Mouse (Mus musculus) heart, embryonic 15.5 days (tissue): ENCODE data around the gene Tcaf1. TPM values are rescaled to one million over a fixed set of nuclear protein-coding genes. Genes with fewer than 3 reads are reported as not detected.

Experiments
- ATAC-seq: fragments of 200-750 bp; cut with Nextera tagmentation; replicated peaks from 2 replicates; pipeline ENCODE4 v1.8.0; 2017; ENCODE audit warnings: low read depth, moderate TSS enrichment; ENCODE audit not compliant: insufficient number of reproducible peaks, insufficient read depth, low FRiP score
- H3K27ac ChIP-seq: fragments of 300-500 bp; sonication (generic); 2 replicates; pipeline ENCODE4 v1.5.1; 2015; ENCODE audit warnings: mild to moderate bottlenecking, inconsistent platforms
- H3K27me3 ChIP-seq: fragments of 300-500 bp; sonication (generic); 2 replicates; pipeline ENCODE4 v1.6.1; 2015; ENCODE audit warnings: inconsistent platforms
- H3K36me3 ChIP-seq: fragments of 300-500 bp; sonication (generic); 2 replicates; pipeline ENCODE4 v1.6.1; 2015; ENCODE audit warnings: mild to moderate bottlenecking, inconsistent platforms
- H3K4me1 ChIP-seq: fragments of 300-500 bp; sonication (generic); replicated peaks from 2 replicates; pipeline ENCODE4 v1.6.1; 2015; ENCODE audit warnings: inconsistent platforms
- H3K4me2 ChIP-seq: fragments of 300-500 bp; sonication (generic); 2 replicates; pipeline ENCODE4 v1.6.1; 2015; ENCODE audit warnings: inconsistent platforms, mild to moderate bottlenecking, moderate library complexity
- H3K4me3 ChIP-seq: fragments of 300-500 bp; sonication (generic); 2 replicates; pipeline ENCODE4 v1.5.1; 2015; ENCODE audit warnings: mild to moderate bottlenecking, inconsistent platforms
- H3K9ac ChIP-seq: fragments of 300-500 bp; sonication (generic); 2 replicates; pipeline ENCODE4 v1.6.1; 2015; ENCODE audit warnings: mild to moderate bottlenecking, inconsistent platforms
- H3K9me3 ChIP-seq: fragments of 300-500 bp; sonication (generic); replicated peaks from 2 replicates; pipeline ENCODE4 v1.6.1; 2016; ENCODE audit warnings: inconsistent platforms
- WGBS: fragments of 180-500 bp; shearing (Covaris S2); methylation state at CpG from one replicate; pipeline ENCODE4 v1.1.7; 2015; ENCODE audit warnings: mixed read lengths; 5-methylcytosine and 5-hydroxymethylcytosine counted together
- polyA plus RNA-seq: library from polyadenylated mRNA; unstranded; fragments of >200 nt; fragmentation: Nextera tagmentation; extraction: Ambion mirVana; gene quantifications from 2 replicates; pipeline ENCODE4 v1.2.1, GENCODE M21; 2015

The Tcaf1 gene
- 41.4 and 48.0 TPM in 2 replicates for polyA plus RNA-seq

DNA sequence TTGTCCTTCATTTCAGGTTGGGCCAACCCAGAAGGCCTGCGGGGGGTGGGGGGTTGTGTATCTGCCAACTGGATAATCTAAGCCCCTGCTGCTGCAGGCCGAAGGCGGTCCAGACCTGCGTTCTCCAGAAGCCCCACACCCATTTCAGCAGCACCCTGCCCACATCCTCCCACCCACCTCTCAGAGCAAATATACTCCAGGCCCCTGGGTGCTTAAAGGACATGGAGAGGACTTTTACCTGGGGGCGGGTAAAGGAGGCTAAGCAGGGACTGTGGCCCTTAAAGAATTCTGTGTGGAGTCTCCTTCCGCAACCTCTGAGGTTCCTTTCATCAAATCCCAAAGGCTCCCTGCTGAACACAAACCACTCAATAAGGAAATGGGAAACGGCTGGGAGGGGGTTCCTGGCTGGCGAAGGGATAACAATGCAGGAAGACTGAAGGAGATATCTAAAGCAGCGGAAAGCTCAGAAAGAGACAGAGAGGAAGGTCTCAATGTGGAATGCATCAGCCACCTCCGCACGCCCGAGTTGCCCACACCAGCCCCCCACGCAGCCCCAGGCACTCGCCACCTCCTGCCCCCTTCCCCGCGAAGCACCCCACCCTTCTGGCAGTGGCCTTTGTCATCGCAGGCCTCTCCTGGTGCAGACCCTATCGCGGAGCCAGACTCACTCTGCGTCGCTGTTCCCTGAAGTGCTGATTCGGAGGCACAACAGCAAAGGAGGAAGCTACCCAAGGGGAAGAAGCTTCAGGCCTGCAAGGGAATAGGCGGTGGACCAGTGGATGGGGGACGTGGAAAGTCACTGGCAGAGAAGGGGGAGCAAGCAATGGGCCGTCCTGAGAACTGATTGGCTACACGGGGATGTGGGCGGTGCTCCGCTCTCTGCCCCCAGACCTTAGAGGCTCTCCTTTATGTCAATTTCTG, at the start of gene Tcaf1:
Tcaf1 (minus strand) TSS at position 798 of the 921 bp plus-strand sequence.
- 4% methylated on average over 28 of the region's 28 CpGs for WGBS
- Histone ChIP-seq H3K36me3 (no peaks in the 10 kb centered on the region), H3K9me3 (no peaks in the 10 kb centered on the region), H3K27me3 (no peaks in the 10 kb centered on the region), H3K9ac (peak within 1 kb of the TSS; percentile 81), H3K27ac (peak within 1 kb of the TSS; percentile 87), H3K4me2 (peak within 1 kb of the TSS; percentile 85), H3K4me1 (peaks cover 8% of the 10 kb centered on the region; the same call in 1 of the 2 replicates), H3K4me3 (peak within 1 kb of the TSS; percentile 90)
- peak; percentile 99 for ATAC-seq

DNA sequence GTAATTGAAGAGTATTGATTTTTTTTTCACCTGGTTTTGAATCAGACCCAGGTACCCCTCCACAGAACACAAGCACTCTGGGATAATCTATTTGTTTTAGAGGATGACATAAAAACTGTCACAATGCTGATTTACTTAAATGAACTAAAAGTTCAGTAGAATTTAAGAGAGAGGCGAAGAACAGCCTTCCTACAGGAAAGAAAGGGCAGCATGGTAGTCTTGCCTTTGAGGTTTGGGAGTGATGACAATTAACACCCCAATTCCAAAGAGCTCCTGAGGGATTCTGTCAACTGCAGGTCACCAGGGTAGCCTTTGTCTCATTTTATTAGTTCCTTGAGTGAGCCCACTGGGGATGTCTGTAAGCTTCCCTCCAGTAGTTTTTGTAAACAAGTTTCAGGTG, 46.2 kb upstream of the Tcaf1 start, which contains the start of gene Olfr38:
Olfr38 (plus strand) TSS at position 301 of the 400 bp plus-strand sequence.
- H3K27ac ChIP-seq = no peak within 1 kb of the TSS
- 47% methylated on average over 1 of the region's 1 CpGs for WGBS
- H3K4me1 ChIP-seq = no peaks in the 10 kb centered on the region
- no peak within 1 kb of the TSS for H3K4me3 ChIP-seq
- H3K9ac ChIP-seq = no peak within 1 kb of the TSS
- H3K27me3 ChIP-seq = no peaks in the 10 kb centered on the region
- no peaks in the 10 kb centered on the region for H3K9me3 ChIP-seq
- H3K36me3 ChIP-seq = no peaks in the 10 kb centered on the region
- no peak within 1 kb of the TSS for H3K4me2 ChIP-seq
- no peak for ATAC-seq

GRCm38 (mm10) chr6:42747846-42748245, 38.0 kb upstream of the Tcaf1 start:
- no peaks in the 10 kb centered on the region for H3K9me3 ChIP-seq
- no peak overlapping the region for H3K4me3 ChIP-seq
- no peak overlapping the region for H3K27ac ChIP-seq
- no peaks in the 10 kb centered on the region for H3K36me3 ChIP-seq
- no peaks in the 10 kb centered on the region for H3K4me1 ChIP-seq
- no peak for ATAC-seq
- no peak overlapping the region for H3K4me2 ChIP-seq
- H3K9ac ChIP-seq = no peak overlapping the region
- no peaks in the 10 kb centered on the region for H3K27me3 ChIP-seq

GRCm38 (mm10) chr6:42742303-42742702, 32.4 kb upstream of the Tcaf1 start:
- no peak overlapping the region for H3K4me3 ChIP-seq
- no peak overlapping the region for H3K27ac ChIP-seq
- H3K4me2 ChIP-seq = no peak overlapping the region
- no peaks in the 10 kb centered on the region for H3K27me3 ChIP-seq
- no peaks in the 10 kb centered on the region for H3K9me3 ChIP-seq
- H3K9ac ChIP-seq = no peak overlapping the region
- no peaks in the 10 kb centered on the region for H3K36me3 ChIP-seq
- H3K4me1 ChIP-seq = no peaks in the 10 kb centered on the region
- ATAC-seq = no peak
- 62% methylated on average over 5 of the region's 5 CpGs for WGBS

GRCm38 (mm10) chr6:42739071-42739470, 29.2 kb upstream of the Tcaf1 start, which contains the start of gene Olfr453:
Olfr453 (plus strand) TSS chr6:42739371.
- WGBS = 88% methylated on average over 1 of the region's 1 CpGs
- ATAC-seq = no peak
- no peaks in the 10 kb centered on the region for H3K9me3 ChIP-seq

DNA sequence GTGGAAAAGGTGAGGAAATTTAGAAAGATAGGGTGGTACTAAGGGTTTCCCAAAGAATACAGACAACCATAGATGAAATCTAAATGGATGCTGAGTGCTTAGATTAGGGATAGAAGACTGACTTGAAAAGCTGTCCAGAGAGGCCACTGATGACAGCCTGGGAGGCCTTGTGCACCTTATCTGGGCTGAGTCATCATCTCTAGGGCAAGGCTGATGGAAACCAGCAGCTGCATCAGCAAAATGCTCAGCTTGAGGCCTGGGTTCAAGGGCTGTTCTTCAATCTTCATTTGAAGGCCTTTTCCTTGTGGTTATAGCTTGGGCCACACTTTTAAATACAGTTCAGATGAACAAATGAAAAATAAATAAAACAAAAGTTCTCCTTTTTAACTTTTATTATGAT, 8.1 kb upstream of the Tcaf1 start:
- no peak for ATAC-seq
- H3K27me3 ChIP-seq = no peaks in the 10 kb centered on the region
- H3K9ac ChIP-seq = no peak overlapping the region
- no peak overlapping the region for H3K4me3 ChIP-seq
- H3K4me2 ChIP-seq = no peak overlapping the region
- H3K36me3 ChIP-seq = no peaks in the 10 kb centered on the region
- no peak overlapping the region for H3K27ac ChIP-seq
- H3K4me1 ChIP-seq = no peaks in the 10 kb centered on the region
- no peaks in the 10 kb centered on the region for H3K9me3 ChIP-seq

More at GRCm38 (mm10) chr6:42739071-42739470, 29.2 kb upstream of the Tcaf1 start, which contains the start of gene Olfr453:
- Histone ChIP-seq H3K4me3 (no peak within 1 kb of the TSS), H3K9ac (no peak within 1 kb of the TSS), H3K27me3 (no peaks in the 10 kb centered on the region), H3K4me2 (no peak within 1 kb of the TSS), H3K4me1 (no peaks in the 10 kb centered on the region), H3K36me3 (no peaks in the 10 kb centered on the region), H3K27ac (no peak within 1 kb of the TSS)

- 28% methylated on average over 8 of the region's 8 CpGs for WGBS
- H3K4me3 ChIP-seq = no peak overlapping the region
- no peaks in the 10 kb centered on the region for H3K9me3 ChIP-seq
- no peaks in the 10 kb centered on the region for H3K36me3 ChIP-seq
- H3K27ac ChIP-seq = no peak overlapping the region
- no peak overlapping the region for H3K9ac ChIP-seq
- H3K4me2 ChIP-seq = no peak overlapping the region
- H3K27me3 ChIP-seq = no peaks in the 10 kb centered on the region
- ATAC-seq = no peak
- no peaks in the 10 kb centered on the region for H3K4me1 ChIP-seq
Observed at GRCm38 (mm10) chr6:42714668-42715067, 4.8 kb upstream of the Tcaf1 start.

- H3K27ac ChIP-seq = peak overlapping the region; percentile 95
- no peaks in the 10 kb centered on the region for H3K27me3 ChIP-seq
- H3K4me3 ChIP-seq = peak overlapping the region; percentile 93
- H3K9me3 ChIP-seq = no peaks in the 10 kb centered on the region
- peaks cover 14% of the 10 kb centered on the region for H3K4me1 ChIP-seq
- H3K36me3 ChIP-seq = no peaks in the 10 kb centered on the region
- ATAC-seq = peak; percentile 94
- peak overlapping the region; percentile 87 for H3K9ac ChIP-seq
- H3K4me2 ChIP-seq = peak overlapping the region; percentile 82
- under 1% methylated on average over 32 of the region's 32 CpGs for WGBS
Observed at GRCm38 (mm10) chr6:42692517-42693190, 17.2 kb downstream of the Tcaf1 start.

GRCm38 (mm10) chr6:42692154-42692516, 17.8 kb downstream of the Tcaf1 start:
- H3K4me1 ChIP-seq = peaks cover 14% of the 10 kb centered on the region
- peak overlapping the region; percentile 95 for H3K27ac ChIP-seq
- H3K4me2 ChIP-seq = peak overlapping the region; percentile 82
- ATAC-seq = peak; percentile 83
- no peaks in the 10 kb centered on the region for H3K36me3 ChIP-seq
- H3K9me3 ChIP-seq = no peaks in the 10 kb centered on the region
- no peaks in the 10 kb centered on the region for H3K27me3 ChIP-seq
- H3K9ac ChIP-seq = peak overlapping the region; percentile 87
- peak overlapping the region; percentile 93 for H3K4me3 ChIP-seq
- WGBS = 0% methylated on average over 9 of the region's 10 CpGs

GRCm38 (mm10) chr6:42689761-42690160, 20.1 kb downstream of the Tcaf1 start:
- Histone ChIP-seq H3K9me3 (no peaks in the 10 kb centered on the region), H3K36me3 (peaks cover 11% of the 10 kb centered on the region; the same call in 1 of the 2 replicates), H3K4me2 (no peak overlapping the region), H3K9ac (no peak overlapping the region), H3K4me1 (peaks cover 14% of the 10 kb centered on the region), H3K4me3 (no peak overlapping the region), H3K27ac (no peak overlapping the region), H3K27me3 (no peaks in the 10 kb centered on the region)
- no peak for ATAC-seq

DNA sequence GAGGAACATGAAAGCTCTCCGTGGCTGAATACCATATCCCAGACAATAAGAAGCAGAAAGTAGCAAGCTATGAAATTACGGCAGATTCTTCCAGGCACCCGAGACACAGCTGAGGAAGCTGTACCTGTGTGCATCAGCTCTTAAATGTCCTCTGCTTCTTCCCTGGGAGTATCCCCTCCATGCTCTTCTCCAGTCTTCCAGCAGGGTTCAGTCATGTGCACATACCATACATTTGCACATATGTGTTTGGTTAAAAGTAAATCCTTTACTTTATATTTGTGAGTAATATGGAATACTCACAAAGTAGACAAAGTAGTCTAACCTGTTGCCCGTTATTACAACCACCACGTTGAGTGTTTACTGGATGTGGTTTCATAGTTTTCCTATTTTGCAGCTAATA, 22.0 kb downstream of the Tcaf1 start:
- Histone ChIP-seq H3K4me2 (no peak overlapping the region), H3K27ac (no peak overlapping the region), H3K36me3 (peaks cover 14% of the 10 kb centered on the region), H3K4me3 (no peak overlapping the region), H3K9me3 (no peaks in the 10 kb centered on the region), H3K4me1 (peaks cover 9% of the 10 kb centered on the region), H3K9ac (no peak overlapping the region), H3K27me3 (no peaks in the 10 kb centered on the region)
- 81% methylated on average over 5 of the region's 5 CpGs for WGBS
- no peak for ATAC-seq
